Mouse (Mus musculus) B cell, adult 62 days (primary cell): ENCODE results near the gene Mrps11. TPM values are rescaled to one million over a fixed set of nuclear protein-coding genes. Genes with fewer than 3 reads are reported as not detected.

Experiments used
- total RNA-seq: library from RNA; stranded (reverse); gene quantifications from 4 replicates; pipeline ENCODE4 v1.2.4, GENCODE M21; 2023

Mrps11 gene
- 16.8 to 27.6 TPM (median 18.4 TPM) in 4 replicates for total RNA-seq

DNA sequence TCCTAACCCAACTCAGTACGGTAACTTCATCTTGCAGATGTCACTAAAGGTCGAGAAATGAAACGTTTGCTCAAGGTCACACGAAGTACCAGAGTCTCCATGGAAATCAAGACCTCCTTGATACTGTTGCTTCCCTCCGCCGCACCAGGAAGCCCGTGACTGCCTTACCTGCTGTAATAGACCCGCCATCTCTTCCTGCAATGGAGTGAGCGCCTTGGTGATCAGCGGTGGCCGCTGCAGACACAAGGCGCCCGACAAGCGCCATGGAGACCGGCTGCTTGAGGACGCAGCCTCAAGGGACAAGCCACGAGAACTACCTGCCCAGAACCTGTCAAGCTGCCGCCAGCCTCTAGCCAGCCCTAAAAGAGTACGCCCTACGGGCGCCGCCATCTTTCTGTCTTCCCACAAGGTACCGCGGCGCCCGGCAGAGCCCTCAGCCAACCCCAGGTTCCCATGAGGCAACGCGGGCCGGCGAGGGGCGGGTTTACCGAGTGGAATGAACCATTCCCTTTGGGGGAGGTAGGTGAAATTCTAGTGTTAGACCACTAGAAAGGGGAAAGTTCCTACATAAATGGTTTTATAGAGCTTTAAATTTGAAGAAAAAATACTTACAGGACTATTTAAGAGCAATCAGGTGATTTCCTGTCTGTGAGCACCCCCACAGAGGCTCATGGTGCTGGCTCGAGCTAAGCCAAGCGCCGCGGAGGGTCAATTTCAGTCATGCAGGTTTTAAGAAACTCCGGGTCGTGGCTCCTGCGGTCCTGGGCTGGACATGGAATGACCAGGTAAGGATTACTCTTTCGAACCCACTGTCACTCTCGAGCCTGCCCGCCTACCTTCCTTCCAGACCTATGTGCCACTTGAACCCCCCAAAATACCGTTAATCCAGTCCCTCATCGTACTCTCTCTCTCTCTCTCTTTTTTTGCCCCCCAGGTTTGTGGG is at the start of gene Mrps11, which contains the start of gene Mrpl46:
Gene Mrps11, plus strand, starts transcription at position 481 of the 943 bp plus-strand sequence.
Gene Mrpl46, minus strand, starts transcription at position 893 of the 943 bp plus-strand sequence.

DNA sequence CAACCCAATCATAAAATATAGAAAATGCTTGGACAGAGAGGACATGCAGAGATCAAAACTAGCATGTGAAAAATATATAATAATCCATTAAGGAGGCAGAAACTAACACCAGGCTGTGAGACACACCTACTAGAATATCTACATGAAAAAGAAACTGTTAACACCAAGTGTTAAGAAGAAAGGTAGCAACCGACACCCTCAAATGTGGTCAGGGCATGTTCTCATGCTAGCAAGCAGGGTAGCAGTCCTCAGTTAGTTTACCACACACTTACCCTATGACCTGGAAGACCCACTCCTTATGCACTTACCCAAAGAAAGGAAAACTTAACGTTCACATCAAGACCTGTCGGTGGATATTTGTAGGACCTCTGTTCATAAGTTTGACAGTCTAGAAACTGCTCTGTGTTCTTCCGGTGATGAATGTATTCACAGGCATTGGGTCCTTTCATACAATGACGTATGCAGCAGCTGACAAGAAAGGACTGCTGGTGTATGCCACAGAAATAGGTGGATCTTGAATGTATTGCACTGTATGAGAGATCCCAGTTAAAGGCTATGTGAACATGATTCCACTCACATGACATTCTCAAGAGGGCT is 45.2 kb upstream of the Mrps11 start, which contains the start of gene Ntrk3:
Gene Ntrk3, minus strand, starts transcription at position 399 of the 597 bp plus-strand sequence.

Other genes with a start within 250 kb of the Mrps11 start
- 0.34 TPM in 1 of 4 replicates, not detected in the others for gene Ntrk3, start 45.1 kb upstream of the Mrps11 start, total RNA-seq
- gene Mrpl46, start 412 bp downstream of the Mrps11 start, total RNA-seq = 21.7 to 26.2 TPM (median 24.8 TPM) in 4 replicates
- gene Det1, start 64.1 kb downstream of the Mrps11 start, total RNA-seq = 12.7 to 19.9 TPM (median 14.8 TPM) in 4 replicates
- gene Aen, start 112.7 kb downstream of the Mrps11 start, total RNA-seq = 23.9 to 35.3 TPM (median 29.7 TPM) in 4 replicates
- gene Isg20, start 130.3 kb downstream of the Mrps11 start, total RNA-seq = 16.1 to 22.5 TPM (median 19.8 TPM) in 4 replicates